Mouse (Mus musculus) intestine, postnatal 0 days (tissue): ENCODE data around the gene Slc27a1. TPM values are rescaled to one million over a fixed set of nuclear protein-coding genes. Genes with fewer than 3 reads are reported as not detected.
A peak's percentile ranks its signal among the peaks of the same experiment; 100 is the strongest.
"Not testable (repeated sequence)": the region's sequence is repeated elsewhere in the genome, so short reads cannot be mapped to it uniquely, and the experiment has no call there.

ENCODE experiments used
- ATAC-seq: fragments of 200-750 bp; cut with Nextera tagmentation; 2 replicates; pipeline ENCODE4 v1.8.0; 2017; ENCODE audit warnings: mild to moderate bottlenecking, moderate TSS enrichment, moderate library complexity
- H3K27ac ChIP-seq: fragments of 300-500 bp; sonication (generic); 2 replicates; pipeline ENCODE4 v1.5.1; 2014; ENCODE audit warnings: mild to moderate bottlenecking, low read depth, low read length, moderate library complexity
- H3K27me3 ChIP-seq: fragments of 300-500 bp; sonication (generic); replicated peaks from 2 replicates; pipeline ENCODE4 v1.6.1; 2014; ENCODE audit warnings: low read length, mixed read lengths; ENCODE audit not compliant: control insufficient read depth, insufficient read depth
- H3K36me3 ChIP-seq: fragments of 300-500 bp; sonication (generic); 2 replicates; pipeline ENCODE4 v1.6.1; 2014; ENCODE audit warnings: mild to moderate bottlenecking, moderate library complexity; ENCODE audit not compliant: control insufficient read depth, insufficient read depth
- H3K4me1 ChIP-seq: fragments of 300-500 bp; sonication (generic); replicated peaks from 2 replicates; pipeline ENCODE4 v1.6.1; 2014; ENCODE audit warnings: antibody characterized with exemption, low read length, mixed read lengths; ENCODE audit not compliant: control insufficient read depth, insufficient read depth
- H3K4me2 ChIP-seq: fragments of 300-500 bp; sonication (generic); replicated peaks from 2 replicates; pipeline ENCODE4 v1.6.1; 2014; ENCODE audit warnings: low read depth, mild to moderate bottlenecking, moderate library complexity
- H3K4me3 ChIP-seq: fragments of 300-500 bp; sonication (generic); 2 replicates; pipeline ENCODE4 v1.5.1; 2014; ENCODE audit warnings: low read depth, low read length
- H3K9ac ChIP-seq: fragments of 300-500 bp; sonication (generic); 2 replicates; pipeline ENCODE4 v1.6.1; 2014; ENCODE audit warnings: mild to moderate bottlenecking, low read depth, low read length
- H3K9me3 ChIP-seq: fragments of 300-500 bp; sonication (generic); 2 replicates; pipeline ENCODE4 v1.6.1; 2016; ENCODE audit warnings: mixed run types; ENCODE audit not compliant: control insufficient read depth
- CTCF ChIP-seq: sonication (generic); IDR thresholded peaks from 2 replicates; pipeline ENCODE4 v1.5.1; 2016; ENCODE audit warnings: low read depth, mild to moderate bottlenecking, control low read depth, antibody characterized with exemption, moderate library complexity
- WGBS: fragments of 180-500 bp; shearing (Covaris S2); extraction: QIAGEN DNeasy Blood & Tissue Kit; methylation state at CpG from one replicate; pipeline ENCODE4 v1.1.7; 2014; 5-methylcytosine and 5-hydroxymethylcytosine counted together
- polyA plus RNA-seq: library from polyadenylated mRNA; unstranded; fragments of >200 nt; fragmentation: Nextera tagmentation; extraction: Ambion mirVana; gene quantifications from 2 replicates; pipeline ENCODE4 v1.2.1, GENCODE M21; 2015

Slc27a1 gene
- polyA plus RNA-seq, 1 experiment from 2014 or later, result 14.9 TPM

GRCm38 (mm10) chr8:71527162-71527870 is 41.4 kb upstream of the Slc27a1 start:
- no peak for ATAC-seq
- H3K27me3 ChIP-seq, result peaks cover 20% of the 10 kb centered on the region
- H3K4me3 ChIP-seq, result no peak overlapping the region
- H3K9me3 ChIP-seq, result no peaks in the 10 kb centered on the region
- H3K36me3 ChIP-seq, result no peaks in the 10 kb centered on the region
- WGBS, result 57% methylated on average over 3 of the region's 3 CpGs
- H3K27ac ChIP-seq, result no peak overlapping the region
- H3K9ac ChIP-seq, result no peak overlapping the region
- no peak overlapping the region for H3K4me2 ChIP-seq
- H3K4me1 ChIP-seq, result no peaks in the 10 kb centered on the region
- TF ChIP-seq CTCF, result no peak

- H3K36me3 ChIP-seq, result no peaks in the 10 kb centered on the region
- no peak overlapping the region for H3K27ac ChIP-seq
- no peak for TF ChIP-seq CTCF
- H3K9ac ChIP-seq, result no peak overlapping the region
- no peaks in the 10 kb centered on the region for H3K9me3 ChIP-seq
- H3K4me1 ChIP-seq, result no peaks in the 10 kb centered on the region
- H3K27me3 ChIP-seq, result peaks cover 20% of the 10 kb centered on the region
- no peak overlapping the region for H3K4me2 ChIP-seq
- no peak; the same call in 1 of the 2 replicates for ATAC-seq
- WGBS, result 66% methylated on average over 11 of the region's 11 CpGs
- H3K4me3 ChIP-seq, result no peak overlapping the region
These were observed 40.2 kb upstream of the Slc27a1 start for GRCm38 (mm10) chr8:71528362-71529073.

GRCm38 (mm10) chr8:71530735-71531467 is 37.8 kb upstream of the Slc27a1 start:
- not testable (repeated sequence) for H3K4me2 ChIP-seq, H3K4me3 ChIP-seq, H3K27ac ChIP-seq, H3K4me1 ChIP-seq, H3K36me3 ChIP-seq, H3K9ac ChIP-seq, H3K9me3 ChIP-seq, ATAC-seq, H3K27me3 ChIP-seq
- WGBS, result 68% methylated on average over 5 of the region's 12 CpGs
- TF ChIP-seq CTCF, result peak; percentile 66

- 48% methylated on average over 3 of the region's 3 CpGs for WGBS
- Histone ChIP-seq H3K27me3 (no peaks in the 10 kb centered on the region), H3K4me1 (0 out of 2 replicates have a peak, but pooled peaks cover 3% of the 10 kb centered on the region), H3K4me2 (no peak overlapping the region), H3K4me3 (no peak overlapping the region), H3K27ac (no peak overlapping the region), H3K36me3 (no peaks in the 10 kb centered on the region), H3K9ac (no peak overlapping the region), H3K9me3 (no peaks in the 10 kb centered on the region)
- no peak for ATAC-seq
- TF ChIP-seq CTCF, result peak; percentile 45
These were observed 34.3 kb upstream of the Slc27a1 start for GRCm38 (mm10) chr8:71534263-71534810.

GRCm38 (mm10) chr8:71535663-71536062 is 33.0 kb upstream of the Slc27a1 start:
- no peak overlapping the region for H3K9ac ChIP-seq
- ATAC-seq, result no peak
- WGBS, result 69% methylated on average over 5 of the region's 5 CpGs
- no peak overlapping the region for H3K27ac ChIP-seq
- 0 out of 2 replicates have a peak, but pooled peaks cover 3% of the 10 kb centered on the region for H3K4me1 ChIP-seq
- H3K27me3 ChIP-seq, result no peaks in the 10 kb centered on the region
- H3K4me3 ChIP-seq, result no peak overlapping the region
- no peak for TF ChIP-seq CTCF
- H3K36me3 ChIP-seq, result no peaks in the 10 kb centered on the region
- H3K9me3 ChIP-seq, result no peaks in the 10 kb centered on the region
- peak overlapping the region; percentile 77 for H3K4me2 ChIP-seq
